Mouse (Mus musculus) natural killer cell, adult 2 months (primary cell): ENCODE data around the gene Ifnk.

Experiments used
- DNase-seq, 2 experiments: peaks; one replicate each; pipeline ENCODE4 v3.0.0; 2022; ENCODE audit warnings: low spot score in 2 of 2

The Ifnk gene

DNA sequence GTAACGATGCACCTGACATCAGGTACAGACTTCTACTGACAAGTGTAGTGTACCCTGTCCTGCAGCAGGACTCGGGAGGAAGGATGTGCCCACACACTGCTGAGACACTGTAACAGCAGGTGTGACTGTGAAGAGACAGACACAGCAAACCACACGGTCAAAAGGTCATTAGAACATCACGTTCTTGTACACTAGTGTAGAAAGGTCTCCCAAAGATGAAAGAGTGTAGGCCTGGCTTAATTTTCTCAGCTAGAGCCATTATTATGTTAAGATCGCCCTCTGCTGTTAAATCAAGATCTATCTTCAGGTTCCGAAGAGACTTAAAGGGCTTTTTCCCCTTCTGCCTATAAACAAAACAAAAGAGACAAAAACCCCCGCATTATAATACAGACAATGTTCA, 40.9 kb downstream of the Ifnk start:
- no peak for DNase-seq

DNA sequence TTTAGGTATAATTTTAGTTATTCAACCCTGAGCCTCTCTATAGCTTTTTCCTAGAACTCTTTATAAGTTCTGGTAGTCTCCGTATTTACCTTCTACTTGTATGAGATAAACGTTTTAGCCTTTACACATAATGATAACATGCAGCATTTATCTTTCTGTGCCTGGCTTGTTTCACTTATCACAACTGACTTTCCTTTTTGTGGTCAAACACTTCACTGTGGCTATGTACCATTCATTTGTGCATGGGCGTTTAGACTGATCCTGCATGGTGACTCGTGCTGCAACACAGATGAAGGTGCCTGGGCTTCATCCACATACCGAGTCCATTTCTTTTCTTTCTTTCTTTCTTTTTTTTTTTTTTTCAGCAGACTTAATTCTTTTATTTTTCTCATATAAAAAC, 49.8 kb downstream of the Ifnk start:
- DNase-seq: no peak
